ENCODE assay signal across 8 mouse cellular contexts in genomic region chr4:106785753-106786540, GRCm38 (mm10). TPM values are rescaled to one million over a fixed set of nuclear protein-coding genes. Genes with fewer than 3 reads are reported as not detected.
DNase-seq lines count a peak whose midpoint lies in the region; ATAC-seq and TF ChIP-seq lines count a peak whose summit lies in the region.

No protein-coding gene starts in this region.

- no peak overlapping the region for H3K27ac ChIP-seq in cerebellum, adult 2 months (ENCODE audit: insufficient read depth, low read length)
- peak overlapping the region; percentile 52 for H3K27ac ChIP-seq in forebrain, embryonic 16.5 days (ENCODE audit: low read length)
- peak overlapping the region; percentile 86 for H3K27ac ChIP-seq in hindbrain, embryonic 16.5 days (ENCODE audit: low read depth, low read length)
- peak overlapping the region; percentile 84 for H3K27ac ChIP-seq in limb, embryonic 10.5 days

- WGBS in cerebellum, adult 2 months: 19% methylated on average over 3 of the region's 5 CpGs
- WGBS in forebrain, embryonic 16.5 days: 3% methylated on average over 4 of the region's 5 CpGs
- WGBS in hindbrain, embryonic 16.5 days: 4% methylated on average over 5 of the region's 5 CpGs
- 23% methylated on average over 3 of the region's 5 CpGs for WGBS in limb, embryonic 10.5 days

- ATAC-seq in forebrain, embryonic 16.5 days: peak; percentile 92
- ATAC-seq in hindbrain, embryonic 16.5 days: peak; percentile 95

- H3K27me3 ChIP-seq in cerebellum, adult 2 months (ENCODE audit: control insufficient read depth, insufficient read depth, low read length): no peaks in the 10 kb centered on the region
- no peaks in the 10 kb centered on the region for H3K27me3 ChIP-seq in forebrain, embryonic 16.5 days (replicated peaks; ENCODE audit: control insufficient read depth, insufficient read depth, low read length)
- H3K27me3 ChIP-seq in hindbrain, embryonic 16.5 days (replicated peaks; ENCODE audit: control insufficient read depth, insufficient read depth, low read length): no peaks in the 10 kb centered on the region
- H3K27me3 ChIP-seq in limb, embryonic 10.5 days (ENCODE audit: low read depth, poor library complexity, severe bottlenecking): no peaks in the 10 kb centered on the region

- no peak for TF ChIP-seq CTCF in cerebellum, adult 2 months (IDR thresholded peaks at IDR 0.05; ENCODE audit: borderline replicate concordance, insufficient read depth, low read depth, low read length)

- H3K4me2 ChIP-seq in forebrain, embryonic 16.5 days (ENCODE audit: low read length): no peak overlapping the region
- H3K4me2 ChIP-seq in hindbrain, embryonic 16.5 days (ENCODE audit: low read length): no peak overlapping the region; the same call in 1 of the 2 replicates

- peak; percentile 29 to 51 for DNase-seq in cerebellum, adult 2 months
- no peak for DNase-seq in cerebellum, adult 11 months
- DNase-seq in ZHBTc4 (ENCODE audit: low read depth, low spot score): peak; percentile 48
- peak; percentile 71 for DNase-seq in limb, embryonic 10.5 days (ENCODE audit: low spot score)
- DNase-seq in neural tube, embryonic 10.5 days (ENCODE audit: extremely low spot score, low spot score): peak; percentile 70
- no peak for DNase-seq in adrenal gland, postnatal 4 days (ENCODE audit: low spot score in 2 of 2)

- H3K4me1 ChIP-seq in cerebellum, adult 2 months (ENCODE audit: control insufficient read depth, insufficient read depth, low read length): peaks cover 7% of the 10 kb centered on the region
- H3K4me1 ChIP-seq in forebrain, embryonic 16.5 days (replicated peaks; ENCODE audit: control insufficient read depth, insufficient read depth, low read length): peaks cover 23% of the 10 kb centered on the region
- H3K4me1 ChIP-seq in hindbrain, embryonic 16.5 days (ENCODE audit: control insufficient read depth, insufficient read depth, low read depth, low read length): peaks cover 25% of the 10 kb centered on the region
- peaks cover 84% of the 10 kb centered on the region for H3K4me1 ChIP-seq in limb, embryonic 10.5 days

- TF ChIP-seq POLR2A in cerebellum, adult 2 months (IDR thresholded peaks at IDR 0.05; ENCODE audit: borderline replicate concordance, insufficient read depth, low read length): no peak

- no peaks in the 10 kb centered on the region for H3K36me3 ChIP-seq in forebrain, embryonic 16.5 days (ENCODE audit: control insufficient read depth, insufficient read depth)
- no peaks in the 10 kb centered on the region for H3K36me3 ChIP-seq in hindbrain, embryonic 16.5 days (ENCODE audit: control insufficient read depth, insufficient read depth, low read length)
- peaks cover 5% of the 10 kb centered on the region; the same call in 1 of the 2 replicates for H3K36me3 ChIP-seq in limb, embryonic 10.5 days

- no peaks in the 10 kb centered on the region for H3K9me3 ChIP-seq in forebrain, embryonic 16.5 days (ENCODE audit: control insufficient read depth, low read length)
- H3K9me3 ChIP-seq in hindbrain, embryonic 16.5 days (ENCODE audit: control insufficient read depth, low read length): no peaks in the 10 kb centered on the region
- H3K9me3 ChIP-seq in limb, embryonic 10.5 days (replicated peaks): no peaks in the 10 kb centered on the region

- H3K9ac ChIP-seq in forebrain, embryonic 16.5 days (replicated peaks; ENCODE audit: low read depth, low read length): 0 out of 2 replicates have a peak overlapping the region, but pooled peaks have one; percentile 22
- H3K9ac ChIP-seq in hindbrain, embryonic 16.5 days (ENCODE audit: low read depth, low read length): peak overlapping the region; percentile 37

- H3K4me3 ChIP-seq in cerebellum, adult 2 months (replicated peaks; ENCODE audit: insufficient read depth, low read depth, low read length): no peak overlapping the region
- H3K4me3 ChIP-seq in forebrain, embryonic 16.5 days (replicated peaks; ENCODE audit: low read length): no peak overlapping the region
- no peak overlapping the region for H3K4me3 ChIP-seq in hindbrain, embryonic 16.5 days (ENCODE audit: low read length)
- H3K4me3 ChIP-seq in limb, embryonic 10.5 days: peak overlapping the region; percentile 17; the same call in 1 of the 2 replicates

RNA-seq across cellular contexts. Expression of gene Acot11, which starts 18.9 kb away (rescaled TPM):
- 32.5 and 32.7 TPM in 2 replicates for polyA plus RNA-seq in cerebellum, adult 2 months (2012; rRNA removed)
- polyA plus RNA-seq in forebrain, embryonic 16.5 days (2015; fragmentation: Nextera tagmentation; extraction: Ambion mirVana): 1.1 and 1.5 TPM in 2 replicates
- 2.7 and 3.2 TPM in 2 replicates for polyA plus RNA-seq in hindbrain, embryonic 16.5 days (2015; fragmentation: Nextera tagmentation; extraction: Ambion mirVana)
- 9.0 and 10.7 TPM in 2 replicates for polyA plus RNA-seq in limb, embryonic 10.5 days (2016; fragmentation: Nextera tagmentation; extraction: Ambion mirVana)
- 1 to 10 TPM; 6.1 to 7.4 TPM for total RNA-seq in adrenal gland, postnatal 4 days (2021)

RNA-seq across cellular contexts. Expression of gene Fam151a, which starts 52.3 kb away (rescaled TPM):
- polyA plus RNA-seq in cerebellum, adult 2 months (2012; rRNA removed): not detected in 2 replicates
- not detected in 2 replicates for polyA plus RNA-seq in forebrain, embryonic 16.5 days (2015; fragmentation: Nextera tagmentation; extraction: Ambion mirVana)
- not detected in 2 replicates for polyA plus RNA-seq in hindbrain, embryonic 16.5 days (2015; fragmentation: Nextera tagmentation; extraction: Ambion mirVana)
- 0.09 and 0.13 TPM in 2 replicates for polyA plus RNA-seq in limb, embryonic 10.5 days (2016; fragmentation: Nextera tagmentation; extraction: Ambion mirVana)
- total RNA-seq in adrenal gland, postnatal 4 days (2021): 1 to 10 TPM in 1 of 2 experiments, under 1 TPM in 1; 0.48 to 5.2 TPM

RNA-seq across cellular contexts. Expression of gene Mroh7, which starts 55.2 kb away (rescaled TPM):
- 3.2 and 3.8 TPM in 2 replicates for polyA plus RNA-seq in cerebellum, adult 2 months (2012; rRNA removed)
- 0.29 and 0.38 TPM in 2 replicates for polyA plus RNA-seq in forebrain, embryonic 16.5 days (2015; fragmentation: Nextera tagmentation; extraction: Ambion mirVana)
- 0.41 and 1.2 TPM in 2 replicates for polyA plus RNA-seq in hindbrain, embryonic 16.5 days (2015; fragmentation: Nextera tagmentation; extraction: Ambion mirVana)
- 0.04 and 0.05 TPM in 2 replicates for polyA plus RNA-seq in limb, embryonic 10.5 days (2016; fragmentation: Nextera tagmentation; extraction: Ambion mirVana)
- total RNA-seq in adrenal gland, postnatal 4 days (2021): 1 to 10 TPM; 2.7 to 3.2 TPM

Comparison
In these comparisons a context has a peak if more than half of its experiments do, and no peak if none do; other contexts are left out.
1. DNase-seq: peak in cerebellum, adult 2 months (2 of 2), ZHBTc4 (single experiment), limb, embryonic 10.5 days (single experiment) and neural tube, embryonic 10.5 days (single experiment); none in cerebellum, adult 11 months (single experiment) and adrenal gland, postnatal 4 days (0 of 2).